Mouse (Mus musculus) CH12.LX (cell line): ENCODE data around the gene Tmem170b.

Experiments
- CTCF ChIP-seq, 2 experiments: IDR thresholded peaks in 1 of 2; conservative IDR thresholded peaks in 1 of 2; 2 replicates each; pipeline ENCODE4 v1.5.1; 2011 to 2012; ENCODE audit warnings: low read depth in 2 of 2, low read length in 2 of 2, improper control_type of control experiment in 1 of 2, inconsistent platforms in 1 of 2, mild to moderate bottlenecking in 1 of 2, moderate library complexity in 1 of 2
- KAT2A ChIP-seq: IDR thresholded peaks from 2 replicates; pipeline ENCODE4 v1.6.1; 2012; ENCODE audit warnings: low read length, improper control_type of control experiment, inconsistent platforms; ENCODE audit not compliant: insufficient replicate concordance
- MAZ ChIP-seq: IDR thresholded peaks from 2 replicates; pipeline ENCODE4 v1.6.1; 2012; ENCODE audit warnings: low read depth, mild to moderate bottlenecking, inconsistent platforms, low read length, improper control_type of control experiment, moderate library complexity
- MXI1 ChIP-seq: IDR thresholded peaks from 2 replicates; pipeline ENCODE4 v1.6.1; 2011; ENCODE audit warnings: mild to moderate bottlenecking, low read depth, low read length, improper control_type of control experiment
- RAD21 ChIP-seq: IDR thresholded peaks from 2 replicates; pipeline ENCODE4 v1.6.1; 2011; ENCODE audit warnings: low read depth, mild to moderate bottlenecking, low read length, improper control_type of control experiment, moderate library complexity
- RCOR1 ChIP-seq: conservative IDR thresholded peaks from 2 replicates; pipeline ENCODE4 v1.6.1; 2012; ENCODE audit warnings: low read depth, mild to moderate bottlenecking, inconsistent platforms, low read length, improper control_type of control experiment
- TBP ChIP-seq: conservative IDR thresholded peaks from 2 replicates; pipeline ENCODE4 v1.6.1; 2011; ENCODE audit warnings: low read depth, low read length, improper control_type of control experiment
- ZC3H11A ChIP-seq: IDR thresholded peaks from 2 replicates; pipeline ENCODE4 v1.6.1; 2012; ENCODE audit warnings: low read depth, mild to moderate bottlenecking, inconsistent platforms, low read length, improper control_type of control experiment
- ZMIZ1 ChIP-seq: IDR thresholded peaks from 2 replicates; pipeline ENCODE4 v1.6.1; 2012; ENCODE audit warnings: low read depth, mild to moderate bottlenecking, inconsistent platforms, low read length, improper control_type of control experiment
- ZNF384 ChIP-seq: IDR thresholded peaks from 2 replicates; pipeline ENCODE4 v1.6.1; 2012; ENCODE audit warnings: low read depth, low read length, improper control_type of control experiment, inconsistent platforms

DNA sequence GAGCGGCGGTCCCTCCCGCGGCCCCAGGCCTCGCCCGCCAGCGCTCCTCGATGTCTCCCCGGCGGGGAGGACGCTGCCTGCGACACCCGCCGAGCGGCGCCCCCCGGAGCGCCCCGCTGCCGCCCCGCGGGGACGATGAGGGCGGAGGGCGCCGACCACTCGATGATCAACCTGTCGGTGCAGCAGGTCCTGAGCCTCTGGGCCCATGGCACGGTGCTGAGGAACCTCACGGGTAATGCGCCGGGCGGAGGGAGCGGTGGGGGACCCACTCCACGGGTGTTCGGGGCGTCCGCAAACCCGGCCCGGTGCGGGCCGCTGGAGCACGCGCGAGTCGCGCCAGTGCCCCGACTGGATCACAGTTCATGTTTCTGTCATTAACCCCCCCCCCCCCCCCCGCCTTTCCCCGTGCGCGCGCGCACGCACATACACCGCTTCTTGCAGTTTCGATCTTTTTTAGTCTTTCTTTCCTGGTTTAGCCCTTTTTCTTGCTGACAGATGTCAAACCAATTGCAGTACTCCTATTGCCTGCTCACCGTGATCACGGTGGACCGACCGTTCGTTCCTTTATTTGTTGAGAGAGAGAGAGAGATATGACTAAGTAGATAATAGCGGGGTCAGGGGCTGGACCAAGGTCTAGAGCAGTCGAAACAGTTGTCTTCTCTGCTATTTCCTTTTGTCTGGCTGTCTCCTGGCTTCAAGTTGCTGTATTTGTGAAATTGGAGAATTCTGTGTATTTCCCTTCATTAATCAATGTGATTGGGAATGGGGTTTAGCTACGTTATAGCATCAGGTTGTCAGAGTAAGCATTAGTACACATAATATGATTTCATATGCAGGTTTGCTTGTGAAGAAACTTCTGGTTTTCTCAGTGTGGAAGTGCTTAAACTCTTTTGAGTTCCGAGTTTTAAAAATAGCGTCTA lies 634 bp downstream of the Tmem170b start:
- no peak for TF ChIP-seq MAZ
- TF ChIP-seq CTCF (conservative IDR thresholded peaks at IDR 0.05 in 1 of 2, IDR thresholded peaks at IDR 0.05 in 1 of 2; ENCODE audit: low read depth in 2 of 2, low read length in 2 of 2): no peak
- no peak for TF ChIP-seq ZC3H11A
- TF ChIP-seq MXI1: peak; percentile 67; the same call in 1 of the 2 replicates
- TF ChIP-seq RAD21: no peak; the same call in 1 of the 2 replicates
- no peak for TF ChIP-seq ZMIZ1
- no peak for TF ChIP-seq ZNF384
- no peak for TF ChIP-seq RCOR1
- no peak for TF ChIP-seq KAT2A
- TF ChIP-seq TBP: no peak
